Mouse (Mus musculus): ENCODE data around the gene Lrrc27.

Gene Lrrc27

DNA sequence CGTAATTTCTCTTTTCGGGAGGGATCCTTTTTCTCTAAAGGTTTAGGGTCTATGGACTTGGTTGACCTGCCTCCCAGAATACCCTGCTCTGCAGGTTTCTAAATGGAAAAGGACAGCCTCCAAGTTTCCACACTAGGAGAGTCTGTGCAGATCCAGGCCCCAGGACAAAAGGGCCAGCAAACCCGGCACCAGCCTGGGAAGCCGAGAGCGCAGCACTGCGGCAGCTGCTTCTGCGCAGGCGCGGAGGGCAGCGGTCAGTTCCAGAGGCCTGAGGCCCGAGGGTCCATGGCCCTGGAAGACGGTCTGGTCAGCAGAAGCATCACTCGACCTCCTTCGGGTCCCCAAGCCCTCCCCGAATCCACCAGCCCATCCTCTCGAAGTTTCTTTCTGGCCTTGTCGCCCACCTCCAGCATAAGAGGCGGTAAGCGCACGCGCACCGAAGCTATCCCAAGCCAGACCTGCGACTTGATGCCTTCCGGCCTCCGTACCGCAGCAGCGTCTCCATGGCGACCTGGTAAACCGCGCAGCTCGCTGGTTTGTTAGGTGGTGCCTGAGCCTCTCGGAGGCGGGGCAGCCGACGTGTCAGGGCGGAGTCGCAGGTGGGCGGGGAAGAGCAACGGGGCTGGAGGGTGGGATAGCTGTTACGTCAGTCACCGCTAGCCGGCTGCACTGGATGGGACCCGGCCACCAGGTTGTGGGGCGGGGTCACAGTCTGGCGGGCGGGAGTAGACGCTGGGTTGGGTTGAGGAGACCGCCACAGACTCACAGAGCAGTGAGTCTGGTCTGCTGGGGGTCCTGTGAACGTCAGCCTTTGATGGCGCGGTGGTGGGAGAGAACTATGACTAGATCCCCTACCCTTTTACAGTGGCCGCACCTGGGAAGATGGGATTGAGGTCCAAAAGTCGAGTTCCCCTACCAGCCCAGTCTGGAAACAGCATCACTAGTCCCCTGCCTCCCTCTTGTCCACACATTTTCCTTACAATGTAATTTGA is at the start of gene Lrrc27, which contains the start of gene Stk32c:
Gene Lrrc27, plus strand, starts transcription at position 235 of the 992 bp plus-strand sequence.
Gene Stk32c, minus strand, starts transcription at position 554 of the 992 bp plus-strand sequence.
- DNase-seq = peak; percentile 98 to 99

GRCm38 (mm10) chr7:139164410-139164809 is 48.4 kb upstream of the Lrrc27 start:
- no peak for DNase-seq

- DNase-seq = no peak
Measured at GRCm38 (mm10) chr7:139169143-139169542, 43.6 kb upstream of the Lrrc27 start.

- DNase-seq = no peak
Measured at GRCm38 (mm10) chr7:139179299-139179698, 33.5 kb upstream of the Lrrc27 start.

DNA sequence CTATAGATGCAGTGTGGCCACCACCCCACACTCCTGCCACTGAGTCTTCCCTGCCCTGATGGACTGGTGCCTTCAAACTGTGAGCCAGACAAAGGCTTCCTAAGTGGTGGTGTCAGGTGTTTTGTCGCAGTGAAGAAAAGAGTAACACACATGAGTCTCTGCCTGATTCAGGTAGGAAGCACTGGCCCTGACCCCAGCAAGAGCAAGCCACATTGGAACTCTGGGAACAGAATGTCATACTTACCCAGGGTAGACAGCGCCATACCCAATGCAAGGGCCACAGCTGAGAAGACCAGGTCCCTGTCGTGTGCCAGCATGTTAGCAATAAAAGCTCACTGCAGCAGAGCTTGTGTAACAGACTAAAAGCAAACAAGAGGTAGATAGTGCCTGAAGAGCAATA is 32.7 kb upstream of the Lrrc27 start:
- no peak for DNase-seq

GRCm38 (mm10) chr7:139184396-139184795 is 28.4 kb upstream of the Lrrc27 start:
- no peak for DNase-seq

- no peak for DNase-seq
Measured at GRCm38 (mm10) chr7:139184846-139185245, 27.9 kb upstream of the Lrrc27 start.

DNA sequence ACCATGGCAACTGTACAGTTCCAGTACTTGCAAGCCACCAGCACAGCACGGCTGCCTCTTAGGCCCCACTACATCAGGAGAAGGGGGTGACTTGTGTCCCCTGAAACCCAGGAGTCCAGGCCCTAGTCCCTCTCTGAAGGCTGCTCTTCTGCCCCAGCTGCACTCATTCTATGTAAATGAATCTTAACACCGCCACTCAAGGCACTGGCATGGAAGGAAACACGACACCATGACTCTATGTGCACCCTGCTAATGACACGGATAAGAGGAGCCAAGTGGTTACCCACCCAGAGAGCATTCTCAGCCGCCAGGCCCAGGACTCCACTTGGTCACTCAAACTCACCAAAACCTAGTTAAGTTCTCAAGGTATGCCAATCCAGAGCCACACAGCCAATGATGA is 26.8 kb upstream of the Lrrc27 start:
- DNase-seq = no peak

DNA sequence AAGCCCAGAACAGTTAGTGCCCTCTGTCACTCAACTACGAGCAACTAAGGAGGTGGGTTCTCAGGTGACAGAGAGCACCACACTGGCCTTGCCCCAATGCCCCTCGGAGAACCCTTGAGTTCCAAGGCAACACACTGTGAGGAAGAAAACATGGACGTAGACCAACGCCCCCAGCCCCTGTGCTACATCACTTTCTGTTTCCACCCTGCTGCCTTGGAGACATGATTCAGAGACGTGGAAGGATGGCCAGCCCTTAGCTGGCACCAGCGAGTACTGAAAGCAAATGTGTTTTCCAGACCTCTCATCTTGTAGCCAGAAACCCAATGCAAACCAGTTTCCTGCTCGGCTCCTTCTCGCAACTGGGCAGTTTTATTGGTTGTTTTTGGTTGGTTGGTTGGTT is 26.4 kb upstream of the Lrrc27 start:
- no peak for DNase-seq

- no peak for DNase-seq
Measured at GRCm38 (mm10) chr7:139187277-139187676, 25.5 kb upstream of the Lrrc27 start.

GRCm38 (mm10) chr7:139187771-139188633 is 24.8 kb upstream of the Lrrc27 start:
- peak; percentile 36 to 60 for DNase-seq

- DNase-seq = no peak
Measured at GRCm38 (mm10) chr7:139188634-139189207, 24.1 kb upstream of the Lrrc27 start.

GRCm38 (mm10) chr7:139190616-139191015 is 22.2 kb upstream of the Lrrc27 start:
- DNase-seq = no peak

- DNase-seq = no peak
Measured at GRCm38 (mm10) chr7:139191619-139192018, 21.2 kb upstream of the Lrrc27 start.

DNA sequence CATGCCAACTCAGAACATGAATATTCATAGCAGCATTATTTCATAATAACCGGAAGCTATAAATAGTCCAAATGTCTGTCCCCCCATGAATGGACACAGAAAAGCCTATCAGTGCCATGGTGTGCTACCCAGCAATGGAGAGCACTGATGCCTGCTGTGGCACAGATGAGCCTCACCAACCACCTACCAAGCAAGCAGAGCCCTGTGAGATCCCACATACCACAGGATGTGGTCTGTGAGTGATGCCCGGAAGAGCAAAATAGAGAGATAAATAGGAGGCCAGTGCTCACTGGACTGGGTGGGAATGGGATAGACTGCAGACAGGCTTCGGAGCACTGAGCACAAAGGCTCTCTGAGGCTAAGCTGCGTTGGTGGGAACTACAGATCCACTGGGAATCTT is 15.8 kb upstream of the Lrrc27 start:
- DNase-seq = no peak

DNA sequence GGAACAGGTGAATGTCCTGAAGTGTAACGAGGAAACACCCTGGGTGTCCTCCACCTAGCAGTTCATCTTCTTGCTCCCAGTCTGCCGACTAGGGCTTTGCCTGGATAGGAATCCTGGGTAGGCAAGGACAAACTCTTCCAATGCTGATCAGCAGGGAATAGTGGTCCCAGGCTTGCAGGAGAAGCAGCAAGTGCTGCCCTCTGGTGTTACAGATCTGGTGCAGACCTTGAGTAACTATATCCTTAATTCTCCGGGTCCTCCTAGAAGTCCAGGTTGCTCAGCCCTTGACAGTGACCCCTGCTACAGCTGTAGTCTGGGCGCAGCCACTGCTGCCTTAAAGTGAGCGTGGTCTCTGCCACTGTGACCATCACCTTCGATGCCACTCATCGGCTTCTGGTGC is 12.7 kb upstream of the Lrrc27 start:
- DNase-seq = peak in 1 of 2 experiments; percentile 69

GRCm38 (mm10) chr7:139201209-139201608 is 11.6 kb upstream of the Lrrc27 start:
- DNase-seq = no peak

- DNase-seq = no peak
Measured at GRCm38 (mm10) chr7:139208023-139208772, 4.6 kb upstream of the Lrrc27 start.

GRCm38 (mm10) chr7:139208773-139209095 is 4.1 kb upstream of the Lrrc27 start:
- DNase-seq = no peak

- DNase-seq = no peak
Measured at GRCm38 (mm10) chr7:139211761-139212160, 1.0 kb upstream of the Lrrc27 start.

GRCm38 (mm10) chr7:139213751-139214150 is 963 bp downstream of the Lrrc27 start:
- DNase-seq = no peak

- no peak for DNase-seq
Measured at GRCm38 (mm10) chr7:139214160-139214559, 1.4 kb downstream of the Lrrc27 start.

Measured in kidney, adult 8-10 months (tissue).